Mouse (Mus musculus) limb, embryonic 10.5 days (tissue): ENCODE results near the gene Arpp19. TPM values are rescaled to one million over a fixed set of nuclear protein-coding genes. Genes with fewer than 3 reads are reported as not detected.

Experiments
- DNase-seq: peaks from one replicate; pipeline ENCODE4 v3.0.0-alpha.2; 2017; ENCODE audit warnings: low spot score
- H3K27ac ChIP-seq: fragments of 300-500 bp; sonication (generic); 2 replicates; pipeline ENCODE4 v1.5.1; 2016; ENCODE audit warnings: mild to moderate bottlenecking
- H3K27me3 ChIP-seq: fragments of 300-500 bp; sonication (generic); 2 replicates; pipeline ENCODE4 v1.6.1; 2016; ENCODE audit warnings: low read depth, mild to moderate bottlenecking; ENCODE audit not compliant: poor library complexity, severe bottlenecking
- H3K36me3 ChIP-seq: fragments of 300-500 bp; sonication (generic); 2 replicates; pipeline ENCODE4 v1.6.1; 2016; ENCODE audit warnings: mild to moderate bottlenecking, moderate library complexity
- H3K4me1 ChIP-seq: fragments of 300-500 bp; sonication (generic); 2 replicates; pipeline ENCODE4 v1.6.1; 2016
- H3K4me3 ChIP-seq: fragments of 300-500 bp; sonication (generic); 2 replicates; pipeline ENCODE4 v1.5.1; 2016; ENCODE audit warnings: mild to moderate bottlenecking, moderate library complexity
- H3K9me3 ChIP-seq: fragments of 300-500 bp; sonication (generic); replicated peaks from 2 replicates; pipeline ENCODE4 v1.6.1; 2016; ENCODE audit warnings: mild to moderate bottlenecking
- WGBS: fragments of 180-500 bp; shearing (Covaris S2); methylation state at CpG from one replicate; pipeline ENCODE4 v1.1.7; 2016; 5-methylcytosine and 5-hydroxymethylcytosine counted together
- polyA plus RNA-seq: library from polyadenylated mRNA; unstranded; fragments of >200 nt; fragmentation: Nextera tagmentation; extraction: Ambion mirVana; gene quantifications from 2 replicates; pipeline ENCODE4 v1.2.1, GENCODE M21; 2016

The Arpp19 gene
- polyA plus RNA-seq, 1 experiment from 2014 or later: 364 TPM

- WGBS: 90% methylated on average over 3 of the region's 3 CpGs
- H3K4me1 ChIP-seq: no peaks in the 10 kb centered on the region
- H3K36me3 ChIP-seq: peaks cover 2% of the 10 kb centered on the region; the same call in 1 of the 2 replicates
- no peak overlapping the region for H3K4me3 ChIP-seq
- H3K9me3 ChIP-seq: no peaks in the 10 kb centered on the region
- no peak for DNase-seq
- H3K27me3 ChIP-seq: no peaks in the 10 kb centered on the region
- H3K27ac ChIP-seq: no peak overlapping the region
Observed at GRCm38 (mm10) chr9:75019592-75019991, 17.8 kb upstream of the Arpp19 start.

- Histone ChIP-seq H3K4me1 (no peaks in the 10 kb centered on the region), H3K4me3 (no peak overlapping the region), H3K27me3 (no peaks in the 10 kb centered on the region), H3K9me3 (no peaks in the 10 kb centered on the region), H3K36me3 (peaks cover 2% of the 10 kb centered on the region; the same call in 1 of the 2 replicates), H3K27ac (no peak overlapping the region)
- 77% methylated on average over 4 of the region's 4 CpGs for WGBS
- DNase-seq: no peak
Observed at GRCm38 (mm10) chr9:75020561-75020960, 16.9 kb upstream of the Arpp19 start.

GRCm38 (mm10) chr9:75022546-75022945, 14.9 kb upstream of the Arpp19 start:
- Histone ChIP-seq H3K36me3 (peaks cover 3% of the 10 kb centered on the region; the same call in 1 of the 2 replicates), H3K9me3 (no peaks in the 10 kb centered on the region), H3K27ac (no peak overlapping the region), H3K27me3 (no peaks in the 10 kb centered on the region), H3K4me3 (no peak overlapping the region), H3K4me1 (no peaks in the 10 kb centered on the region)
- 91% methylated on average over 7 of the region's 7 CpGs for WGBS
- DNase-seq: no peak

- DNase-seq: no peak
- Histone ChIP-seq H3K36me3 (peaks cover 3% of the 10 kb centered on the region; the same call in 1 of the 2 replicates), H3K27ac (no peak overlapping the region), H3K4me1 (no peaks in the 10 kb centered on the region), H3K27me3 (no peaks in the 10 kb centered on the region), H3K9me3 (no peaks in the 10 kb centered on the region), H3K4me3 (no peak overlapping the region)
- WGBS: 71% methylated on average over 5 of the region's 5 CpGs
Observed at GRCm38 (mm10) chr9:75023150-75023894, 14.1 kb upstream of the Arpp19 start.

- no peaks in the 10 kb centered on the region for H3K4me1 ChIP-seq
- no peak overlapping the region for H3K4me3 ChIP-seq
- no peaks in the 10 kb centered on the region for H3K27me3 ChIP-seq
- peaks cover 3% of the 10 kb centered on the region; the same call in 1 of the 2 replicates for H3K36me3 ChIP-seq
- no peak overlapping the region for H3K27ac ChIP-seq
- no peak for DNase-seq
- H3K9me3 ChIP-seq: no peaks in the 10 kb centered on the region
- WGBS: 42% methylated on average over 7 of the region's 7 CpGs
Observed at GRCm38 (mm10) chr9:75024089-75024488, 13.3 kb upstream of the Arpp19 start.

GRCm38 (mm10) chr9:75025689-75026088, 11.7 kb upstream of the Arpp19 start:
- Histone ChIP-seq H3K9me3 (no peaks in the 10 kb centered on the region), H3K27me3 (no peaks in the 10 kb centered on the region), H3K4me1 (no peaks in the 10 kb centered on the region), H3K4me3 (no peak overlapping the region), H3K27ac (no peak overlapping the region), H3K36me3 (peaks cover 3% of the 10 kb centered on the region; the same call in 1 of the 2 replicates)
- WGBS: 70% methylated on average over 6 of the region's 6 CpGs
- no peak for DNase-seq

- no peaks in the 10 kb centered on the region for H3K27me3 ChIP-seq
- no peaks in the 10 kb centered on the region for H3K36me3 ChIP-seq
- H3K4me1 ChIP-seq: 0 out of 2 replicates have a peak, but pooled peaks cover 7% of the 10 kb centered on the region
- DNase-seq: no peak
- no peak overlapping the region for H3K4me3 ChIP-seq
- no peaks in the 10 kb centered on the region for H3K9me3 ChIP-seq
- H3K27ac ChIP-seq: no peak overlapping the region
- WGBS: 91% methylated on average over 1 of the region's 1 CpGs
Observed at GRCm38 (mm10) chr9:75032408-75032807, 5.0 kb upstream of the Arpp19 start.

GRCm38 (mm10) chr9:75033141-75033540, 4.3 kb upstream of the Arpp19 start:
- 69% methylated on average over 7 of the region's 7 CpGs for WGBS
- no peak overlapping the region for H3K4me3 ChIP-seq

GRCm38 (mm10) chr9:75034691-75035090, 2.7 kb upstream of the Arpp19 start:
- no peak for DNase-seq

More at GRCm38 (mm10) chr9:75033141-75033540, 4.3 kb upstream of the Arpp19 start:
- DNase-seq: no peak
- Histone ChIP-seq H3K4me1 (0 out of 2 replicates have a peak, but pooled peaks cover 9% of the 10 kb centered on the region), H3K36me3 (no peaks in the 10 kb centered on the region), H3K27ac (no peak overlapping the region), H3K9me3 (no peaks in the 10 kb centered on the region), H3K27me3 (no peaks in the 10 kb centered on the region)

GRCm38 (mm10) chr9:75035944-75036343, 1.5 kb upstream of the Arpp19 start:
- peaks cover under 1% of the 10 kb centered on the region; the same call in 1 of the 2 replicates for H3K36me3 ChIP-seq
- no peak overlapping the region for H3K4me3 ChIP-seq
- H3K4me1 ChIP-seq: peaks cover 21% of the 10 kb centered on the region
- no peaks in the 10 kb centered on the region for H3K27me3 ChIP-seq
- no peak overlapping the region for H3K27ac ChIP-seq
- DNase-seq: no peak
- no peaks in the 10 kb centered on the region for H3K9me3 ChIP-seq
- WGBS: 80% methylated on average over 4 of the region's 4 CpGs

More at GRCm38 (mm10) chr9:75034691-75035090, 2.7 kb upstream of the Arpp19 start:
- H3K9me3 ChIP-seq: no peaks in the 10 kb centered on the region
- no peaks in the 10 kb centered on the region for H3K36me3 ChIP-seq
- 39% methylated on average over 1 of the region's 1 CpGs for WGBS
- no peaks in the 10 kb centered on the region for H3K27me3 ChIP-seq
- no peak overlapping the region for H3K27ac ChIP-seq
- no peak overlapping the region for H3K4me3 ChIP-seq
- H3K4me1 ChIP-seq: peaks cover 21% of the 10 kb centered on the region

GRCm38 (mm10) chr9:75038357-75038688, 909 bp downstream of the Arpp19 start:
- under 1% methylated on average over 10 of the region's 10 CpGs for WGBS
- peak overlapping the region; percentile 95 for H3K27ac ChIP-seq
- H3K4me3 ChIP-seq: peak overlapping the region; percentile 97

GRCm38 (mm10) chr9:75040566-75040965, 3.2 kb downstream of the Arpp19 start:
- DNase-seq: no peak
- peaks cover 33% of the 10 kb centered on the region for H3K36me3 ChIP-seq
- H3K27me3 ChIP-seq: no peaks in the 10 kb centered on the region
- no peak overlapping the region for H3K4me3 ChIP-seq
- no peak overlapping the region for H3K27ac ChIP-seq
- peaks cover 21% of the 10 kb centered on the region for H3K4me1 ChIP-seq
- H3K9me3 ChIP-seq: no peaks in the 10 kb centered on the region
- 91% methylated on average over 2 of the region's 2 CpGs for whole genome bisulfite sequencing

More at GRCm38 (mm10) chr9:75038357-75038688, 909 bp downstream of the Arpp19 start:
- no peak for DNase-seq
- H3K27me3 ChIP-seq: no peaks in the 10 kb centered on the region
- H3K9me3 ChIP-seq: no peaks in the 10 kb centered on the region
- peaks cover 21% of the 10 kb centered on the region for H3K4me1 ChIP-seq
- H3K36me3 ChIP-seq: peaks cover 18% of the 10 kb centered on the region

- no peak for DNase-seq
- 88% methylated on average over 2 of the region's 2 CpGs for WGBS
- no peaks in the 10 kb centered on the region for H3K9me3 ChIP-seq
- H3K27ac ChIP-seq: no peak overlapping the region
- H3K4me3 ChIP-seq: no peak overlapping the region
- H3K27me3 ChIP-seq: no peaks in the 10 kb centered on the region
- H3K36me3 ChIP-seq: peaks cover 47% of the 10 kb centered on the region
- H3K4me1 ChIP-seq: peaks cover 18% of the 10 kb centered on the region
Observed at GRCm38 (mm10) chr9:75041840-75042525, 4.6 kb downstream of the Arpp19 start.
